Mouse (Mus musculus) MN1 (cell line): ENCODE data around the gene Olfr1402.

Experiments used
- DNase-seq: peaks from one replicate; pipeline ENCODE4 v3.0.0-alpha.2; 2016; ENCODE audit warnings: low spot score

Olfr1402 gene

GRCm38 (mm10) chr3:97421920-97422319 is at the start of gene Olfr1402:
Gene Olfr1402 (minus strand): TSS chr3:97422020.
- DNase-seq = no peak

- DNase-seq = no peak
Observed at GRCm38 (mm10) chr3:97455286-97455685, 33.5 kb upstream of the Olfr1402 start.

- DNase-seq = no peak
Observed at GRCm38 (mm10) chr3:97438619-97439018, 16.8 kb upstream of the Olfr1402 start.

GRCm38 (mm10) chr3:97394289-97394688 is 27.5 kb downstream of the Olfr1402 start:
- no peak for DNase-seq

GRCm38 (mm10) chr3:97393079-97393478 is 28.7 kb downstream of the Olfr1402 start:
- DNase-seq = no peak

- DNase-seq = no peak
Observed at GRCm38 (mm10) chr3:97370382-97370781, 51.4 kb downstream of the Olfr1402 start.

- DNase-seq = no peak
Observed at GRCm38 (mm10) chr3:97363418-97364098, 58.3 kb downstream of the Olfr1402 start.

- no peak for DNase-seq
Observed at GRCm38 (mm10) chr3:97358448-97358847, 63.4 kb downstream of the Olfr1402 start.
